Mouse (Mus musculus): ENCODE results near the gene Lamp3.
A peak's percentile ranks its signal among the peaks of the same experiment; 100 is the strongest.
"Not testable (repeated sequence)": the region's sequence is repeated elsewhere in the genome, so short reads cannot be mapped to it uniquely, and the experiment has no call there.

The Lamp3 gene

DNA sequence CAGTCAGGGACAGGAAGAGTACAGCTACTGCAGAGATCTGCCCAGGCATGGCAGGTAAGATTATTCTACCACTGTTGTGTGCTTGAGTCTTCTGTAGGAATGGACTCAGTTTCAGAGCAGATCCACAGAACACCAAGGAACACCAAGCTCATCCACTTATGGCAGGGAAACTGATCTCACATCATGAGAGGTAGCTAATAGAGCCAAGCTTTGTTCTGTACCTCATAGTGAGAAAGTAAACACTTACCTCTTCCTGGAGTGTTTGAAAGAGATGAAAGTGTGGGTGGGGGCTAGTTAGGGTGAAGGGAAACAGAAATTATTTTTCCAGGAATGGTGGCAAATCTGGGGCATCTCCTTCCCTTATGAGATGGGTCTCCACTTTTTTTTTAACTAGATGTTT is at the start of gene Lamp3:
Gene Lamp3 (minus strand): TSS at position 160 of the 400 bp plus-strand sequence.
- no peak for DNase-seq (ENCODE audit: low spot score)

DNA sequence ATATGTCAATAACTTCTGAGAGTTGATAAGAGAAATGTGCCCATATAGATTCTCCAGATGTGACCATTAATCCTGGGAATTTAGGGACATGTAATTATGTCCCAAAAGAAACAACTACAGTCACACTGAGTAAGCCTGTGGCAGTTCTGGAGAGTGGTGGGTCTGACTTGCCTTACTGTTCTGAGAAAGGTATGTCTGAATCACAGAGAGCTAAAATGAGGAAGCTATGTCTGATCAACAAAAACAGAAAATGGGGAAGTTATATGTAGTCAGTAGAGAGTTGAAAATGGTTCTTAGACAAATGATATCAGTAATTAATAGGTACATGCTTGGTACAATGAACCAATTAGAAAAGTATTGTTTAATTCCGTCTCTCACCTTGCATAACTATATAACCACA is 26.7 kb upstream of the Lamp3 start:
- no peak for DNase-seq (ENCODE audit: low spot score)

DNA sequence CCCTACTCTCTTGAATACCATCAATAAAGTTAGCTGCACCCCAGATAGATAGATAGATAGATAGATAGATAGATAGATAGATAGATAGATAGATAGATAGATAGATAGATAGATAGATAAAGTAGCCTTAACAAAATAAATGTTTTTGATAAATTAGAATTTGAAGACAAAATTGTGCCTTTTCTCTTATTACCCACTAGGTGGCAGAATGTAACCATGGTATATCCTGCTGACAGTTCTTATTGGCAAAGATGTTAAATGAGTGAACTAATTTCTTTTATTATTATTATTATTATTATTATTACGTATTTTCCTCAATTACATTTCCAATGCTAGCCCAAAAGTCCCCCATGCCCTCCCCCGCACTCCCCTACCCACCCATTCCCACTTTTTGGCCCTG is 18.0 kb upstream of the Lamp3 start:
- peak; percentile 73 for DNase-seq (ENCODE audit: low spot score)

DNA sequence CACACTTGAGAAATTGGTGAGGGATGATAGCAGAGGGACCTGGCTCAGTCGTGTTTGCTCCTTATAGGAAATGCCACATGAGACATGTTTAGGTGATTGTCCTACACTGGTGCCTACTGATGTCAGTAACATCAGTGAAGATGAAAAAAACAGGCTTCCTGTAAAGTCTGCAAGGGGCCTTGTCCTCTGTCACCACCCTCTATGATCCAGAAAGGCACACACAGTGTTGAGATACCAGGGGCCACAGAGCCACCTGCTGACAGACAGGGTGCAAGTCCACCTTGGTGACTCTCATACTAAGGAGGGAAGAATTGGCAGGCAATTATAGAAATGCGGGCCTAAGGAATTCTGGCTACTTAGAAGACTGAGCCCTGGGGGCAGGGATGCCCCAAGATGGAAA is 14.8 kb upstream of the Lamp3 start:
- no peak for DNase-seq (ENCODE audit: low spot score)

DNA sequence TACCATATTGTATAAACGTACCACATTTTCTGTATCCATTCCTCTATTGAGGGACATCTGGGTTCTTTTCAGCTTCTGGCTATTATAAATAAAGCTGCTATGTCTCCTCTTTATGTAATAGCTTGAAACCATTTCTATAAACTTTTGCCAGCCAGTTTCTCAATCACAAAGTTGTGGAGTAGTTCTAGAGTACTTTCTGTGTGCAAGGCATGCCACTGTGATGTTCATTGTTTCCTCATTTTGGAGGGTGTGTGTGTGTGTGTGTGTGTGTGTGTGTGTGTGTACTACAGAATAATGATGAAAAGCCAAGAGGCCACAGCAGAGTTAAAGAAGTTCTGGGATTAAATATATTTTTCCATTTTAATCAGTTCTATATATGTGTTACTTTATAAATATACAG is 1.2 kb upstream of the Lamp3 start:
- DNase-seq (ENCODE audit: low spot score) = no peak

DNA sequence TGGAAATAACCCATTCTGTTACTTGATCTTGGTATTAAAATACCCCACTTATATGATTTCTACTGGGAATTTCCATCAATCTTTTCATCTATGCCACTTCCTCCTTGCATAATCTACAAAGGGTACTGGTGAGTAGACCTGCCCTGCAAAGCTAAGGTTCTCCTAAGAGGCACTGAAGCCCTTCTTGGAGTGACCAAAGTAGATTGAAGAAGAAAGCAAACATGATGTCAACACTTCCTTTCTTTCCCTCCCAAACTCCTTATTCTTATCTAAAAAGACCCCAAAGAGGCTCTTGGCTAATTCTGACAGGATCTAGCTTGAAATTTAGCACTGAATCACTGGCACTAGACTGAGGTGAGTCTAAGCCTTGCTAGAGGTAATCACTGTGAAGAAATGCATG is 7.0 kb downstream of the Lamp3 start:
- DNase-seq (ENCODE audit: low spot score) = no peak

DNA sequence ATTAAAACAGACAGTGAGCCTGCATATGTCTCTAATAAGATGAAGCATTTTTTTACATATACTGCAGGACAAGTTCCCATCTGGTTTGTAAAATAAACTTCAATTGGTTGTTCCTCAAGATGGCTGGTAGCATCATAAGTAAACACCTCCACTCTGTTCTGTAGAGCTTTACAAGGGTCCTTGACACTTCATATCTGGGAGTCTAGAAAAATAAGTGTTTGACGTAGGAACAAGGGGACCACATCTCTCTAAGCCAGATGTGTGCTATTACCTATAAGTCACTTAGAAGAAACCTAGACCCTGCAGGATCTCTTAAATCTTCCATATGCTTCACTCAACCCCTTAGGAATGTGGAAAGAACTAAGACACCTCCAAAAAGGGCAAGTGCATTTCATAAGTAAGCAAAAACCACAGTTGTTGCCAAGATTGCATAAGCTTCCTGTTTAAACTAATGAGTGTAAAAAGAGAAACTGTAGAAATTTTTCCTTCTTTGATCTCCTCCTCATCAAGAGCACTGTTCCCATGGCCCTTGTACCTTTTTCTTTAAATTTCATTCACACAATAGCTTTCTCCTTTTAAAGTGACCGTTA is 35.3 kb downstream of the Lamp3 start:
- no peak for DNase-seq (ENCODE audit: low spot score)

DNA sequence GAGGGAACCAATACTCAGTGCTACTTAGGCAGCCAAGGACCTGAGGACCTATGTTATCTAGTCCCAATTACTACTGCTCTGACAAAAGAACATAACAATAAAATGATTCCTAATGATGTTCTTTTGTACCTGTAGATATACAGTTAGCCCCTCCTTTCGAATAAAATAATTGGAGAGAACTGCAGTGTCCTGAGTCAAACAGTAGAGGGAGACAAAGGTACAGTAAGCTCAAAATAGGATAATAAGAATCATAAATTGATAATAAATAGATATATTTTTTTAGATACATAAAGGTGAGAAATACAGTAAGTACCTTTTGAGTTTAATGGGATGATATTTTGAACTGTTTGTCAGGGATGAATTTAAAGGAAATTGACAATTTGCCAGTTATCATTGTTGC is 39.9 kb downstream of the Lamp3 start:
- DNase-seq (ENCODE audit: low spot score) = peak; percentile 52

DNA sequence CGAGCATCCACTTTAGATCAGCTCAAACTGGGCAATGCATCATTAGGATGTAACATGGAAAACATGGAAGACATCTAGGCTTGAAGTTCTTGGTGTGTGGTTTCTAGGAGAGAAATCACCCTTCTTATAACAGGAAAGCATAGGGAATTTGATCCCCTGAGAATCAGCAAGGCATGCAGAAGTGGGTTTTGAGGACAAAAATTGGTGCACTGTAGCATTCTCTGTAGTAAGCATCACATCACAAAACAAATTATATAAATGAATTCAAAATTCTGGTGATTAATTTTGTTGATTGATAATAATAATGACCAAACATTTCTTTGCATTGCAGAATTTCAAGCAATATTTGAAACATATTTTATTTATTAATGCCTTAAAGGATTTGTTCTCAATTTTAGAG is 76.4 kb downstream of the Lamp3 start, which contains the start of gene Olfr171:
Gene Olfr171 (minus strand): TSS at position 101 of the 400 bp plus-strand sequence.
- no peak for DNase-seq (ENCODE audit: low spot score)

DNA sequence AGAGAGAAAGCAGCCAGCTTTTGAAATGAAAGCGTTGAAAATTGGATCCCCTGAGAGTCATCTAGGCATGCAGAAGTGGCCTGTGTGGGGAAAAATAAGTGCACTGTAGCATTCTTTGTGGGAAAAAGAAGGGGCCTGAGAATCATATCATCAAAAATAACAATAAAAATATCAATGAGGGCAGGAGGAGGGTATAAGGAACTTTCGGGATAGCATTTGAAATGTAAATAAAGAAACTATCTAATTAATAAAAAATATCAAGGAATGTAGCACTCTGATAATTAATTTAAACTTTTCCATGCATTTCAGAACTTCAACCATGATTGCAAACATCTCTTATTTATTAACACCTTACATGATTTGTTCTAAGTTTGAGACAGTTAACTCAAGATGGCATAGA is 94.4 kb downstream of the Lamp3 start, which contains the start of gene Olfr170:
Gene Olfr170 (minus strand): TSS at position 101 of the 400 bp plus-strand sequence.
- not testable (repeated sequence) for DNase-seq (ENCODE audit: low spot score)
